Mouse (Mus musculus): ENCODE data around the gene Erfe.

- TF ChIP-seq POLR2A (IDR thresholded peaks at IDR 0.05; ENCODE audit: low read depth, low read length), result no peak
- TF ChIP-seq CTCF (conservative IDR thresholded peaks at IDR 0.05; ENCODE audit: insufficient read depth, insufficient read length, low read depth, low read length), result peak; percentile 64
These were observed at the start of gene Erfe for GRCm38 (mm10) chr1:91366215-91367108.
